ENCODE assay signal across 25 mouse cellular contexts in the genomic region with DNA sequence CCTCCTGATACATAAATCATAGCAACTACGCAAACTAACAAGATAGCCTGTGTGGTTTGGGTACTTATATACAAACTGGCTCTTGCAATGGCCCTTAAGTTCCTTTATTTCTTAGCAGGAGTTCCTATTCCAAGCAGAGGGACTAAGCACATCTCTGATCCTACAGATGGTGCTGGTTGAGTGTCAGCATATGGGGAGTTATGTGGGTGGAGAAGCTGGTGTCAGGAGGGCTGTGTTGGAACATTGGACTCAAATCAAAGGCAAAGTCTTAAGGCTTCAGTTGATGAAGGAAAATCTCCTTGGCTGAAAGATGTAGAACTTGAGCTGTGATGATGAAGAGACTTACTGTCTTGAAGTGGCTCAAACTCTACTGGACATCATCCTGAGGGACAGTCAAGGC.
DNase-seq lines count a peak whose midpoint lies in the region.
"Had no signal": no experiment of that assay in that cellular context is flagged by ENCODE, and none has a peak within 500 bp of the region (broad histone marks: within the 10 kb centered on the region; RNA-seq: fewer than 3 reads in every experiment).

No protein-coding gene starts in this region.

- peak; percentile 51 to 76 for DNase-seq in frontal cortex, postnatal 36 days (ENCODE audit: low spot score in 2 of 2)
- no peak for DNase-seq in frontal cortex, postnatal 14 days (ENCODE audit: low spot score in 2 of 2)
- DNase-seq in left cerebral cortex, adult 18-20 months (ENCODE audit: low spot score in 2 of 2): peak; percentile 51 to 71
- no peak for DNase-seq in left cerebral cortex, postnatal 10 days (ENCODE audit: extremely low spot score in 1 of 2, low spot score in 2 of 2)
- peak; percentile 71 for DNase-seq in layer of hippocampus, adult 9-11 months
- peak; percentile 29 to 71 for DNase-seq in right cerebral cortex, postnatal 36 days (ENCODE audit: low spot score in 2 of 2)
- DNase-seq in lung, postnatal 4 days: no peak
- DNase-seq in gastrocnemius, postnatal 36 days: no peak
- DNase-seq: adrenal gland, postnatal 10 days; cerebellum, adult 11 months; cerebellum, adult 9-10 months; cerebellum, postnatal 36 days; embryo, embryonic 11 days; gastrocnemius, postnatal 25 days; heart, adult 18-20 months; heart, postnatal 36 days; kidney, adult 8-10 months; kidney, postnatal 14 days; liver; lung, adult 2 months; lung, postnatal 10 days; midbrain, embryonic 14.5 days; retina, postnatal 1 day; thymus, adult 18-20 months; thymus, postnatal 25 days had no signal

- intact Hi-C loops in left cerebral cortex, postnatal 10 days (cut with DNase I): no loop called here
- intact Hi-C loops in gastrocnemius, postnatal 36 days (cut with DNase I): no loop called here

Comparison
In these comparisons a context has a peak if more than half of its experiments do, and no peak if none do; other contexts are left out.
1. DNase-seq: peak in frontal cortex, postnatal 36 days (2 of 2), left cerebral cortex, adult 18-20 months (2 of 2), layer of hippocampus, adult 9-11 months (single experiment) and right cerebral cortex, postnatal 36 days (2 of 2); none in frontal cortex, postnatal 14 days (0 of 2), left cerebral cortex, postnatal 10 days (0 of 2), lung, postnatal 4 days (0 of 2) and gastrocnemius, postnatal 36 days (0 of 2).